Mouse (Mus musculus) kidney, adult 2 months (tissue): ENCODE measurements around the gene Tmem229b. TPM values are rescaled to one million over a fixed set of nuclear protein-coding genes. Genes with fewer than 3 reads are reported as not detected.
A peak's percentile ranks its signal among the peaks of the same experiment; 100 is the strongest.
"Not testable (repeated sequence)": the region's sequence is repeated elsewhere in the genome, so short reads cannot be mapped to it uniquely, and the experiment has no call there.

ENCODE experiments used
- DNase-seq: peaks from one replicate; pipeline ENCODE4 v3.0.0; 2021
- H3K27ac ChIP-seq: fragments of 200-500 bp; 2 replicates; pipeline ENCODE4 v1.5.1; 2012; ENCODE audit warnings: low read depth, low read length, control low read depth, inconsistent platforms; ENCODE audit not compliant: insufficient read depth
- H3K27me3 ChIP-seq: fragments of 200-500 bp; replicated peaks from 2 replicates; pipeline ENCODE4 v1.6.1; 2012; ENCODE audit warnings: mild to moderate bottlenecking, moderate library complexity, low read length, inconsistent platforms; ENCODE audit not compliant: control insufficient read depth, insufficient read depth
- H3K36me3 ChIP-seq: fragments of 200-500 bp; 2 replicates; pipeline ENCODE4 v1.6.1; 2012; ENCODE audit warnings: mild to moderate bottlenecking, moderate library complexity, low read length, inconsistent platforms; ENCODE audit not compliant: control insufficient read depth, insufficient read depth
- H3K4me1 ChIP-seq: fragments of 200-500 bp; 2 replicates; pipeline ENCODE4 v1.6.1; 2011; ENCODE audit warnings: low read length; ENCODE audit not compliant: control insufficient read depth, insufficient read depth
- H3K4me3 ChIP-seq: fragments of 200-500 bp; 2 replicates; pipeline ENCODE4 v1.5.1; 2011; ENCODE audit warnings: mild to moderate bottlenecking, low read depth, low read length, control low read depth; ENCODE audit not compliant: insufficient read depth
- CTCF ChIP-seq: fragments of 200-500 bp; conservative IDR thresholded peaks from 2 replicates; pipeline ENCODE4 v1.5.1; 2011; ENCODE audit warnings: low read depth, mild to moderate bottlenecking, control low read depth, low read length, moderate library complexity, mixed read lengths; ENCODE audit not compliant: insufficient read depth, insufficient read length
- POLR2A ChIP-seq: fragments of 200-500 bp; IDR thresholded peaks from one replicate; pipeline ENCODE4 v1.6.1; 2011; ENCODE audit warnings: low read depth, low read length, control low read depth
- WGBS: fragments of 180-500 bp; shearing (Covaris S2); methylation state at CpG from one replicate; pipeline ENCODE4 v1.1.7; 2018; 5-methylcytosine and 5-hydroxymethylcytosine counted together
- polyA plus RNA-seq: library from polyadenylated mRNA; depleted of rRNA; stranded (reverse); fragments of >200 nt; gene quantifications from 2 replicates; pipeline ENCODE4 v1.2.3, GENCODE M21; 2012

The Tmem229b gene
- polyA plus RNA-seq, 1 experiment: 7.4 TPM

GRCm38 (mm10) chr12:79028911-79029861 lies 21.8 kb upstream of the Tmem229b start, which contains the start of gene Plekhh1:
Plekhh1 (plus strand) TSS chr12:79029163.
- DNase-seq: peak; percentile 72
- Histone ChIP-seq H3K27me3 (no peaks in the 10 kb centered on the region), H3K4me1 (no peaks in the 10 kb centered on the region; the same call in 1 of the 2 replicates), H3K36me3 (no peaks in the 10 kb centered on the region), H3K4me3 (peak within 1 kb of the TSS; percentile 84), H3K27ac (peak within 1 kb of the TSS; percentile 45)
- 2% methylated on average over 76 of the region's 80 CpGs for WGBS
- no peak for TF ChIP-seq CTCF
- no peak for TF ChIP-seq POLR2A

DNA sequence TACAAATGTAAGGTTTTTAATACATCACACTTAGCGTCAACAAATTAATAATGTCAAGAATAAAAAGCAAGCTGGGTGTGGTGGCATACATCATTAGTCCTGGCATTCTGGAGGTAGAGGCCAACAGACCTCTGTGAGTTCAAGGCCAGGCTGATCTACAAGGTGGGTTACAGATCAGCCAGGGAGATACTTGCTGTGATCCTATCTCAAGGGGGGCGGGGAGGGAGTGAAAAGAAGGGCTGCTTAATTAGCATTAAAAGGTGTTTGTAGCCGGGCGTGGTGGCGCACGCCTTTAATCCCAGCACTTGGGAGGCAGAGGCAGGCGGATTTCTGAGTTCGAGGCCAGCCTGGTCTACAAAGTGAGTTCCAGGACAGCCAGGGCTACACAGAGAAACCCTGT lies 20.1 kb upstream of the Tmem229b start:
- H3K27ac ChIP-seq, H3K27me3 ChIP-seq, DNase-seq, H3K4me1 ChIP-seq, H3K4me3 ChIP-seq, H3K36me3 ChIP-seq: not testable (repeated sequence)
- WGBS: 97% methylated on average over 8 of the region's 8 CpGs

DNA sequence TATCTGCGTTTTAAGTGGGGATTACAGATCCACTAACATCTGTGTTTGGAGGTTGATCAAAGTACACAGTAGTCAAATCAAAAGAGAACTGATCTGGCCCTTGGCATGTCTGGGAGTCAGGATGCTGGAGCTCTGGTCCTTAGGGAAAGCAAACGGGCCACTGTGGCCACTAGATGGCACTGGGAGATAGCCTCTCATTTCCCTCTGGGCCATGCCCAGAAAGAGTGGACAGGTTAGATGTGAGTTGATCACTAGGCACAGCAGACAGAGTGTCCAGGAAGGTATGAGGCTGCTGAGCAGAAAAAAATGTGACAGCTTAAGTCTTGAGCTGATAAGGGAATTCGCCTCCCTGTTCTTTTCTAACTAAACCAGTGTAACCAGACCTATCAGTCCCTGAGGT lies 15.5 kb upstream of the Tmem229b start:
- H3K4me1 ChIP-seq: no peaks in the 10 kb centered on the region
- WGBS: 13% methylated on average over 3 of the region's 3 CpGs
- no peak overlapping the region for H3K27ac ChIP-seq
- no peaks in the 10 kb centered on the region for H3K27me3 ChIP-seq
- H3K36me3 ChIP-seq: no peaks in the 10 kb centered on the region
- no peak overlapping the region for H3K4me3 ChIP-seq
- peak; percentile 96 for TF ChIP-seq CTCF
- TF ChIP-seq POLR2A: no peak
- DNase-seq: peak; percentile 83

DNA sequence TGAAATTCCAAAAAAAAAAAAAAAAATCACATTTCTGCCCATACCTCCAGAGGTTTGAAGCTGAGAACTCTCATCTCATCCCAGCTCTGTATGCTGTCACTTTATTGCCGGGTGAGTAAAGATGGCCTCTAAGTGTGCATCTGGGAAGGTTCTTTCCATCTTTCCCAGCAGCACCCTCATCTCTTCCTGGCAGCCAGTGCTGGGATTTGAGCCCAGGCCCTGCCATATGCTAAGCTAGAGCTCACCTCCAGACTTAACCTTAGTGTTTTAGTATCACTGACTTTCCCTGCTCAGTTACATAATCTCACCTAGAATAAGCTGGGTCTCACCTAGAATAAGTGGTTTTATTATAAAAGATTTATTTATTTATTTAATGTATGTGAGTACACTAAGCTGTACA lies 14.5 kb upstream of the Tmem229b start:
- TF ChIP-seq POLR2A (no peak), CTCF (no peak)
- WGBS: 87% methylated on average over 1 of the region's 1 CpGs

GRCm38 (mm10) chr12:79017994-79018399 lies 10.6 kb upstream of the Tmem229b start:
- H3K4me1 ChIP-seq: no peaks in the 10 kb centered on the region
- TF ChIP-seq CTCF: no peak
- TF ChIP-seq POLR2A: no peak
- H3K36me3 ChIP-seq: no peaks in the 10 kb centered on the region
- no peaks in the 10 kb centered on the region for H3K27me3 ChIP-seq
- WGBS: 60% methylated on average over 4 of the region's 4 CpGs
- no peak overlapping the region for H3K4me3 ChIP-seq
- DNase-seq: no peak
- H3K27ac ChIP-seq: no peak overlapping the region

More for the DNA sequence above, 14.5 kb upstream of the Tmem229b start:
- H3K27ac ChIP-seq: no peak overlapping the region
- no peaks in the 10 kb centered on the region for H3K27me3 ChIP-seq
- H3K4me3 ChIP-seq: no peak overlapping the region
- H3K36me3 ChIP-seq: no peaks in the 10 kb centered on the region
- H3K4me1 ChIP-seq: no peaks in the 10 kb centered on the region
- DNase-seq: no peak

DNA sequence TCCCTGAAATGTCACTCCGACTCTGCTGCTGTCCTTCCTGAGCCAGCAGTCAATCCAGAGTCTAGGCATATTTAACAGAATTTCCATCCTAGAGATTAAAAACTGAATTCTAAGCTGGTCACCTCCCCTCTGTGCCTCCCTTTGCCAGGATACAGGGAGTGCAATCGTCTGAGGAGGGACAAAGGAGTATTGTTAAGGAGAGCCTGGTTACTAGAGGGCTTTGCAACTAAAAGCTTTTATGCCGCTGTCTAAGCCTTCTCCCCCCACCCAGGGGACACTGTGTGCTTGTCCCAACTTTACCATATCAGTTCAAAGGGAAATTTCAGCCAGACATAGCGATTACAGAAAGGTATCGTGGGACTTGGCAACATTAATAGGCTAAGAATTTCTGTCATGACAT lies 8.7 kb upstream of the Tmem229b start:
- Histone ChIP-seq H3K4me3 (no peak overlapping the region), H3K27me3 (no peaks in the 10 kb centered on the region), H3K36me3 (no peaks in the 10 kb centered on the region), H3K27ac (no peak overlapping the region), H3K4me1 (no peaks in the 10 kb centered on the region)
- WGBS: 73% methylated on average over 5 of the region's 5 CpGs
- DNase-seq: no peak
- TF ChIP-seq CTCF (no peak), POLR2A (no peak)

- Histone ChIP-seq H3K4me3 (no peak overlapping the region), H3K4me1 (no peaks in the 10 kb centered on the region), H3K36me3 (no peaks in the 10 kb centered on the region), H3K27ac (peak overlapping the region; percentile 53), H3K27me3 (no peaks in the 10 kb centered on the region)
- WGBS: 35% methylated on average over 3 of the region's 3 CpGs
- TF ChIP-seq CTCF (no peak), POLR2A (no peak)
- DNase-seq: peak; percentile 43
Observed at GRCm38 (mm10) chr12:79010569-79010968, 3.1 kb upstream of the Tmem229b start.
